Mouse (Mus musculus) olfactory bulb, adult 2 months (tissue): Measurements from ENCODE around the gene Gm3336.

Experiments used
- CTCF ChIP-seq: fragments of 200-500 bp; IDR thresholded peaks from 2 replicates; pipeline ENCODE4 v1.5.1; 2012; ENCODE audit warnings: low read depth, mild to moderate bottlenecking, low read length, moderate library complexity; ENCODE audit not compliant: insufficient read depth
- POLR2A ChIP-seq: fragments of 200-500 bp; IDR thresholded peaks from 2 replicates; pipeline ENCODE4 v1.6.1; 2012; ENCODE audit warnings: mild to moderate bottlenecking, low read depth, low read length, moderate library complexity; ENCODE audit not compliant: insufficient read depth

- TF ChIP-seq CTCF (no peak), POLR2A (no peak)
Measured at GRCm38 (mm10) chr8:70770748-70771147, 52.4 kb downstream of the Gm3336 start.
